Mouse (Mus musculus) hematopoietic stem cell, adult 5-6 weeks (primary cell): ENCODE results near the gene Ptprq. TPM values are rescaled to one million over a fixed set of nuclear protein-coding genes. Genes with fewer than 3 reads are reported as not detected.

ENCODE experiments used
- ATAC-seq, 2 experiments: fragments of 125-278 bp in 1 of 2; replicated peaks in 1 of 2; 2 replicates each; pipeline ENCODE4 v1.8.0; 2016 to 2017; ENCODE audit warnings: inconsistent platforms in 2 of 2, mild to moderate bottlenecking in 2 of 2, moderate number of reproducible peaks in 2 of 2, low read depth in 1 of 2, moderate TSS enrichment in 1 of 2; ENCODE audit not compliant: low FRiP score in 2 of 2, poor library complexity in 2 of 2, severe bottlenecking in 2 of 2, insufficient read depth in 1 of 2, low TSS enrichment in 1 of 2
- total RNA-seq: library from RNA; stranded (forward); fragments of 172-1452, 232-1000 nt; gene quantifications from 2 replicates; pipeline ENCODE4 v1.2.3, GENCODE M21; 2017

Gene Ptprq
- total RNA-seq = not detected in 2 replicates

DNA sequence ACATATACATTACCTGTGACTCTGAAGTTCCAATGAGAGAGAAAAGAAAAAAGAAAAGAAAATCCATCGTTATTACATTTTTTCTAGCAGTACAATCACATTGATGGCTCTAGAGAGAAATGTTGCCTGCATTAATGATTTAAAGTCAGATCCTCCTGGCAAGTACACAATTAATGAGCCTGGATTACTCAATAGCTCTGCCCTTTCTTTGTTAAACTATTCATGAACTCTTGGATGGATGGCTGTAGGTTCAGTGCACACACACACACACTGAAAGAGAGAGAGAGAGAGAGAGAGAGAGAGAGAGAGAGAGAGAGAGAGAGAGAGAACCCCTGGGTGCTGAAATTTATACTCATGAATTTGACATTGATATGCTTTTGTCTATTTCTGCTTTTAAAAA, at the start of gene Ptprq:
Gene Ptprq (minus strand): TSS at position 246 of the 400 bp plus-strand sequence.
- ATAC-seq = no peak

- no peak for ATAC-seq
Measured at GRCm38 (mm10) chr10:107759624-107760023, 39.8 kb upstream of the Ptprq start.

- peak; percentile 69 to 82; a peak in 3 of 4 replicates for ATAC-seq
Measured at GRCm38 (mm10) chr10:107753471-107753870, 33.6 kb upstream of the Ptprq start.

DNA sequence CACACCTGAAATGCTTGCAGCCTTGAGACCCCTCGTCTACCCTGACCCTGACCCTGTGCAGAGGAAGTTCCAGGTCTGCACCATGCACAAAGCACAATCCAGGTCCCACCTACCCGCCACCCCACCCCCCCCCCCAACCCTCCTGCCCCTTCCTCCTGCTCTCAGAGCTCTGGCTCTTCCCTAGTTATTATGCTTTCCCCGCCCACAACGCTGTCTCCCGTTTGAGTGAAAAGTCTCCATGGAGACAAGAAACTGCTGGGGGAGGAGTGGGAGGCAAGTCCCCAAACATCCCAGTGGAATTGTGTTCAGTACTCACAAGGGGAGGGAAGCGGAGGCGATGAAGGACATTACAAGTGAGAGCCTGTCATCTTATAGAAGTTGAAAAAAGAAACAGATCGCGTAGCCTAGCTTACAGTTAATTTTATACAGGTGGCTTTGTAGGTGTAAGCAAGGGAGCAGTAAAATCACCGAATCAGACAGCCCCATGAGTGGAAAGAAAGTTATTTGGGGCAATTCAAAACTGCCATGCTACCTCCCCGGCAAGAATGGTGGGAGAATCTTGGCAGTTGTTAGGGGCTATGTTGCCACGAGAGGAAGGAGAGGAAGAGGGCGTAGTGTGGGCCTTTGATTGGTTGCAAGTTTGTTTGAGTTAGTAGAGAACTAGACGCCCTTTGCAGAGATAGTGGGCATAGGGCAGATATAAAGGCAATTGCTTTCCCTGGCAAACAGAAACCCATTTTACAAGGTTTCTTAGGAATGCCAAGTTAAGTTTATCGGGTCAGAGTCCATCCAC, 32.7 kb upstream of the Ptprq start:
- no peak for ATAC-seq

DNA sequence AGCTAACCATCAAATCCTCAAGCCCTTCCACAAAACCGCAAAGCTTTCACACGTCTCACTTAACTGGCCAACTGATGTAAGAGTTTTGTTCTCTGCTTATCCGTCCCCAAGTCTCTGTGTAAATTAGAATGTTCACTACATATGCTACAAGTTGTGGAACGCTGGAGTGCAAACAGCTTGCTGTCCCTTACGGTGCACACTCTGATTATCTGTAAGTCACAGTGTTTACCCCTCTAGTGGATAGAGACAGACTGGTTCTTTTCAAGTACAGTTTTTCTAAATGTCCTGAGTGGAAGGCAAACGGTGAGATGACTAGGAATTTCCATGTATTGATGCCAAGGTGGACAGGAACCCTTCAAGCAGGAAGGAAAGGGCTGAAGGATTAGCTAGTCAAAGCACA, 32.1 kb upstream of the Ptprq start:
- no peak for ATAC-seq

GRCm38 (mm10) chr10:107747566-107747965, 27.7 kb upstream of the Ptprq start:
- ATAC-seq = peak; percentile 48 to 59; a peak in 3 of 4 replicates

DNA sequence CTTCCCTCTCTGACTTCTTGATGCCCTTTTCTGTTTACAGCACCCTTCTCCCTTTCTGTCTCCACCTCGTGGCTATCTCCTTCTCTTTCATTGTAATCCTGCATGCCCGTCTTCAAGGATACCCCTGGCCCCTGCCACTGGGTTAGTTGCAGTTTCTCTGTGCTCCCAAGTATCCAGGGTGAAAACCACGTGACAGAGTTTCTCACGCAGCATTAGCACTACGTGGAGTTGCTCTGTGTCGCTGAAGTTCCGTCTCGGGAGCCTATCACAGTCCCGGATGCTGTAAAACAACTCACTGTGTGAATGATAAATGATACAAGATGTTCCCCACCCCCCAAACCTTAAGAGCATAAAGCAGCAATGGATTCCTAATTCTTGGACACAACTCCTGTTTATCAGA, 26.9 kb upstream of the Ptprq start:
- ATAC-seq = 0 out of 4 replicates have a peak, but pooled peaks of 1 of the 2 experiments have one; percentile 25

DNA sequence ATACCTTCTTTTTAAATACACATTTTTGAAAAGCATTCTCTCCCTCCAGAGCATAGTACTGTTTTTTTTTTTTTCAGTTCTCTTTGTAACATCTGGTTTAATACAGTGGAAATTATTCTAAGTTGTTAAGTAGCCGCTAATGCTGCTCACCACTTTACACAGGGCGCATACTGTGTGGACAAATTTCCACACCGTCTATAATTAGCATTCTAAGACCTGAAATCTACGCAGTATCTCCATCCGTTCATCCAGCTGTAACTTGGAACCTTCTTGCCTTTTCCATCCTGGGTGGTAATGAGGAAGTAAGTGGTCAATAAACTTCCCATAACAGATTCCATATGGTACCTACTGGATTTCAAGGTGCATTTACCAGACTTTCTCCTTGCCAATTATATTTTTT, 20.0 kb upstream of the Ptprq start:
- no peak for ATAC-seq

DNA sequence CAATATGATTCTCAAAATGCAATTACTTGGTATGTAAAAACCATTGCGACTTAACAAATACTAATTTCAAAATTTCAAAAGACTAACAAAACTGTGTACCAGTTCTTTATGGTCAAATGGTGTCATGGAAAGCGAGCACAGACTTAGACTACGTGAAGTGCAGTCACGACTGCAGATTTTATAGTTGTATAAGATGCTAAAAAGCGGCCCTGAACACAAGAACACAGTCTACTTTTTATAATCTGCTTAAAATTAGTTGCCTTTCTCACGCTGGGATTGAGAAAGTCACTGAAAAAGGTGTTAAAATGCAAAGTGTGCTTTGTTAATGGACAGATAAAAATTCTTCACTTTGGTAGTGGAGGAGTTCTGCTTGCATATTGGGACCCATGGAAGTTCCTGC, 17.9 kb upstream of the Ptprq start:
- ATAC-seq = no peak

- no peak for ATAC-seq
Measured at GRCm38 (mm10) chr10:107735448-107735847, 15.6 kb upstream of the Ptprq start.

DNA sequence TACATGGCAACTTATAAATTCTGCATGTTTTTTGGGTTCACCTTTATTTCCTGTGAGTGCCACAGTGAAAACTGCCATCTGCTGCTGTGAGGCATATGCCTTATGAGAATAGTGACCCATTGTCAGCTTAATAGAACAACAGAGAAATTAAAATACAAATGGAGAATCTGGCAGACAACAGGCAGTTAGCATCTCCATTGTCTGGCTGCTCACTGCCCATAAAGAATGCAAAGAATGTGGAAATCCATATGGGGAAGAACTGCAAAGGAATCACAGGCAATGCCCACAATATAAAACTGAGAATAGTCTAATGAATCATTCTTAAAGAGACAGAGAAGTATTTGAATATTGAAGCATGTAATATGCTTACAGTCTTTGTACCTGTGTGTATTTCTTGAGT, 14.5 kb upstream of the Ptprq start:
- ATAC-seq = no peak

DNA sequence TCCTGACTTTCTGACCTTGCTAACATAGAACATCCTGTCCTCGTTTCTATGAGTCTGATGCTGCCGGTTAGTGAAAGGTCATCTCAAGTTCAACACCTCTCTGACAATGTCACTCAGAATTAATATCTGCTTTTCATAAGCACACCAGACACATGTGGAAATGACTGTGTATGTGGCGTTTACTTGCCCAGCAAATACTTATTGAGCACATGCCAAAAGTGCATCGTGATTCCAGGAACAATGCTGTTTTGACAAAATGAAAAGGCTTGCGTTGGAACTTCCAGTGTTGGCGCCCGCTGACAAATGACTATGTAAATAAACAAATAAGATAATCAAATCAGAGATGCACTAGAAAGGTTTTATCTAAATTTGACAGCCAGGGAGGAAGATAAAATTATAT, 5.8 kb upstream of the Ptprq start:
- ATAC-seq = no peak

DNA sequence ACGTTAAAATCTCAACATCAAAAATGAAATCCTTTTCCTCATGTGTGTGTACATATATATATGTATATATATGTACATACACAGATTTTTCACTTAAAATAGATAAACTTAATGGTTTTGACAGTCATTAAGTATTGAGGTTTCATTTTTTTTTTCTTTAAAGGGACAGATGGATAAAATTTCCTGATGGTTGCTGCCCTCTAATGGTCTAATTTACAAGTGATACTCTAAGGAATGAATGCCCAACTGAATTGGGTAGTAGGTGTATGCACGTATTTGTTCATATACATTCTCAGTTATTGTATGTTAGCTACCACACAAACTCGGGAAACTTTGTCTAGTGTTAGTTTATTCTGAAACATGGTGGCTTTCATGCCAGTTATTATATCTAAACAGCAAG, 15.4 kb downstream of the Ptprq start:
- no peak for ATAC-seq

DNA sequence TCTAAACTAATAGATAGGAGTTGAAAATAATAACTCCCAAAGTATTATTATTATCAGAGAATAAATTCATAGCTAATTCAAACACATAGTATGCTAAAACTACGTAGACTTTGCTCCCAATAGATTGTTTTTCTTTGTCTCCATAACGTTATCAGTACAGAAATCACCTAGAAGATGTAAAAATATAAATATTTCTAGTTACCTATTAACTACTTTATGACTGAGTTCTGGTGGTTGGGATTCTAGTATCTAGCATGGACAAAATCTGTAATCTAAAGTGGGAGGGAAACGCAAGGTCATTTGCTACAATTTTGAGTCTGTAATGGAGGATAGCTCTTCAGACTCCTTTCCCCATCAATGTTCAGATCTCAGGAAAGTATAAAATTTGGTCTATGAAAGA, 18.9 kb downstream of the Ptprq start:
- ATAC-seq = no peak

GRCm38 (mm10) chr10:107698716-107699115, 21.1 kb downstream of the Ptprq start:
- no peak for ATAC-seq

- ATAC-seq = no peak
Measured at GRCm38 (mm10) chr10:107697177-107697576, 22.7 kb downstream of the Ptprq start.

DNA sequence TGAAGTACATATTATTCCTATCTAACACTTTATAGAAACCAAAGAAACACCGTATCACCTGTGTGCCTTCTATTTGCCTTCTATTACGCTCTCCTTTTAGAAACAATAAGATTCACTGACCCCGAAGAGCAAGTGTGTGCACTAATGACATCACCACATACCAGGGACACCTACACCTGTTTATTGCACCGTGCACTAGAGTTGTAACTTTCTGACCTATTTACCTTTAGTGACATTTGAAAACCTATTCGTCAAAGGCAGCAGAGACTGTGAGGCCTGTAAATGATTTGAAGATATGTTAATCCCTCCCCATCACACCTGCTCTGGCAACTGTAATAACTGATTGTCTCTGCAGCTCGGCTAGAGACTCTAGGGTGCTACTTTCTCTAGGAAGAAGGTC, 32.5 kb downstream of the Ptprq start:
- no peak for ATAC-seq

GRCm38 (mm10) chr10:107675994-107676393, 43.9 kb downstream of the Ptprq start:
- no peak for ATAC-seq

- ATAC-seq = no peak
Measured at GRCm38 (mm10) chr10:107668374-107669094, 51.3 kb downstream of the Ptprq start.
